Mouse (Mus musculus) ES-E14 (cell line): ENCODE results near the gene Minos1.

Experiments
- MAFK ChIP-seq: IDR thresholded peaks from 2 replicates; pipeline ENCODE4 v1.6.1; 2014; ENCODE audit warnings: mild to moderate bottlenecking, low read depth, low read length, inconsistent platforms; ENCODE audit not compliant: insufficient read depth
- ZC3H11A ChIP-seq: IDR thresholded peaks from 2 replicates; pipeline ENCODE4 v1.6.1; 2012; ENCODE audit warnings: low read depth, mild to moderate bottlenecking, inconsistent platforms, low read length, borderline replicate concordance

DNA sequence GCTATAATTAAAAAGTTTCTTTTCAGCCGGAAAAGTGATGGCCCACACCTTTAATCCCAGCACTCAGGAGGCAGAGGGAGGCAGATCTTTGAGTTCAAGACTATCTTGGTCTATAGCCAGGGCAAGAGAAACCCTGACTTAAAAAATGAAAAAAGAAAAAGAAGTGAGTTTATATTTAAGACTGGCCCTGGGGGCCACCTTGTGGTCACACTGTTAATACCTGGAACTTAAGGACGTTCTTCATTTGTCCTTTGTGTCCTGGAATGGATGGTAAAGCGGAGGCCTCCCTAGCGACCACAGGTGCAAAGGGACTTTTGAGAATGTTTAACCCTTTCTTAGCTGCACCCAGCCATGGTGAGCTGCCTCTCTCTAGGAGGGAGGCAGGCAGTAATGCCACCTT is 52.2 kb downstream of the Minos1 start:
- TF ChIP-seq MAFK (no peak), ZC3H11A (no peak)
